Mouse (Mus musculus) kidney, postnatal 36 days (tissue): ENCODE measurements around the gene Vmn1r185.
"Not testable (repeated sequence)": the region's sequence is repeated elsewhere in the genome, so short reads cannot be mapped to it uniquely, and the experiment has no call there.

Source experiments
- DNase-seq, 2 experiments: peaks; one replicate each; pipeline ENCODE4 v3.0.0; 2021 to 2022; ENCODE audit warnings: mixed read lengths in 2 of 2

Gene Vmn1r185

DNA sequence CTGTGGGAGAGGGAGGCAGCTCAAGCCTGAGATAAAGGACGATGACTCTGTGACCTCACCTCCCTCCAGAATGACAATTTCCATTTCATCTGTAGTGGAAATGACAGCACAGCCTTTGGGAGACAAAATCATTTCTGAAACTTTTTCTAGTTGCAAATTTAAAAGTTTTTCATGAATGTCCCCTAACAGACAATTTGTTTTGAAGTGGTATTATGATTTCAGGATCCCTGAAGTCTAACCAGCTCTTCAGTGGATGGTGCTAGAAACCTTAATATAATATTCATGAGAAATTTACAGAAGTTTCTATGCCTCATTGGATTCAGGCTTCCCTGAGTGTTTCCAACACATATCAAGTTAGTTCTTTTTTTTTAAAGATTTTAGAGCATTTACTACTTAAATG is at the start of gene Vmn1r185:
Vmn1r185 (minus strand) TSS at position 101 of the 400 bp plus-strand sequence.
- not testable (repeated sequence) for DNase-seq

GRCm38 (mm10) chr7:26667466-26667865 is 49.2 kb upstream of the Vmn1r185 start:
- not testable (repeated sequence) for DNase-seq

DNA sequence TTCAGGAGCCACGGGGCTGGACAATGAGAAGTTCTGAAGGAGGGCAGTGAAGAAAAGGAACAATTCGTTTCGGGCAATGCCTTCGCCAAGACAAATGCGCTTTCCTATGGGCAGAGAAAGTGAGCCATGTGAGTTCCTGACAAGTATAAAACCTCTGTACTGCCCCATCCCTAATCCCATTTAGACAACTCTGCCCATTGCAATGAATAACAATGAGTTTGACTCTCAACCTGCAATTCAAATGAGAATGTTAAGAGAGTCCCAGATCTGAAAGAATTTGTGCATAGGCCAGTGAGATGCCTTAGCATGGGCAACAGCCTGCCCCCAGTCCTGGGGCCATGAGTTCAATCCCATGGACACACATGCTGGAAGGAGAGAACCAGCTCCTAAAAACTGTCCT is 47.7 kb upstream of the Vmn1r185 start:
- DNase-seq = no peak

DNA sequence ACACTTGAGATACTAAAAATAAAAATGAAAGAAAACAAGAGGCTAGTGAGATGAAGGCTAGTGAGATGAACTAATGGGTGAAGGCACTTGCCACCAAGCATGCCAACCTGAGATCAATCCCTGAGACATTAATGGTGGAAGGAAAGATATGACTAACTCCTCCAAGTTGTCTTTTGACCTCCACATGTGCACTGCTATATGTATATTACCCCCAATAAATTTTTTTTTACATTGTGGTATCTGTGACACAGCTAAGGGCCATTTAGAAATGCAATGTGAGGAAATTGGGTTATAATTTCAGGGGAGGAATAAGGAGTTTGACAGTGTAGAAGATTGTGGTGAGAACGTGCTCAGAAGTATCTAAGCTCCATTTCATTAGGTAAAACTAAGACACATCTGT is 28.5 kb downstream of the Vmn1r185 start:
- no peak for DNase-seq

DNA sequence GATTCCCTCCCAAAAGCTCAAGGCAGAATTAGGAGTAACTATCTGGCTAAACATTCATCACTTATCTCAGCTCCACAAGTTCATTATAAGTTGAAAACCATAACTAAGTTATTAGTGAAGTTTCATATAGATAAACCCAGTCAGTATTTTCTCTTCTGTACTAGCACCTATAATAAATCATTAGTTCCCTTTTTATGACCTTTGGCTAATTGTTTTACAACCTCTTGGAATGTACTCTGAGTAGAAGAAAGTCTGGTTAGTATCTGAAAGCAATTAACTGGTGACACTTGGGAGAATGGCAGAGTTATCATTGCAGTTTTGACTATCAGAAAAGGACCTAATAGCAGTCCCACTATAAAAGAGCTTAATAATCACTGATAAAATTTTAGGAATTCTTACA is 29.2 kb downstream of the Vmn1r185 start:
- DNase-seq = no peak
